Mouse (Mus musculus) CD4-positive helper T cell, adult 2 months (primary cell): ENCODE results near the gene Parp14.

Experiments
- DNase-seq: peaks from one replicate; pipeline ENCODE4 v3.0.0-alpha.2; 2012; ENCODE audit warnings: low read depth, missing footprints, low spot score

The Parp14 gene

DNA sequence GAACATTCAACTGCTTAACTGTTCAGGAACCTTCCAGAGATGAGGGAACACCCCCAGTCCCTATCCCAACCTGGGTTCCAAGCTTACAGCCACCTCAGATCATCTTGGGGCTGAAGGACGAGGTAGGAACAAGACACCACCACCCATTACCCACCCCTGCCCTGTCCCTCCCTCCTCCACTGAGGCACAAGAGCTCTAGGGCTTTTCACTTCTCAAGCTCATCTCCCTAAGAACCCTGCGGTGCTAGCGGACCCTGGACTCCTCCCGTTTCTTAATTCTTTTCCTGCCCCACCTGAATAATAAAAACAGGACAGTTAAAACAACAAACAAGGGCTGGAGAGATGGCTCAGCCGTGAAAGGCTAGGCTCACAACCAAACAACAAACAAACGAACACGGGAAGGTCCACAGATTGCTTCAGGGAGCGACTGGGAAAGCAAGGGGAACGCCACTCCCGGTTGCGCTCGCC, 730 bp downstream of the Parp14 start:
- peak; percentile 23 for DNase-seq

DNA sequence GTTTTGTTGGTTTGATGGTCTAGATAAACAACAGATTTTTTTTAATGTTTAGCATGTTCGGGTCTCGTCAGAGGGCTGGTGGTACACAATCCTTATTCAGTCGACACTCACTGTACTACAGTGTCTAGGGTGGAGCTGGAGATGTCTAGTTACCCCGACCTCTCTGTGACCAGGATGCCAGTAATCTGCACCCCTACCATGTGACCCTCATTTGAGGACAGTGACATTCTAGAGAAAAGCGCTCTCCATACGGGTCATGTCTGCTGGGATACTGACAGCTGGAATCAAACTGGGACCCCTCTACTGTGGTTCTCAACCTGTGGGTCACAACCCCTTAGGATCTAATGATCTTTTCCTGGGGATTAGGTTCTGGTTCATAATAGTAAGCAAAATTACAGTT, 1.7 kb downstream of the Parp14 start:
- DNase-seq: peak; percentile 16

DNA sequence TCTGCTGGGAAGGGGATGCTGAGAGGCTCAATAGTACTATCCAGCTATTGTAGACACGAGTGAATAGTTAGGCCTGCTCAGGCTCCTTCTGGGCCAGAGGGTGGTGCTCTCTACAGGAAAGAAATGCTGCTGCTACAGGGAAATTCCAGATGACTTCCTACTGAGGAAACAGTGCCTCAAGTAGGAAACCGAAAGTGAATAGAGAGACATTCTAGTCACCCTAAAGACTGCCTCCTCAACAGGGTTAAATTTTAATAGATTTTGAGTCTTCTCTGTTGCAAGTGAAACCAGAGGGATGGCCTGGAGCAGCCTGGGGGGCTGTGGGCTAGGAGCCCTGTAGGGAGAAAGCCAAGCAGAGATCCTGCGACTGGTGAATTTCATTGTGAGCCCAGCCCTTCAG, 2.2 kb downstream of the Parp14 start:
- peak; percentile 77 for DNase-seq

DNA sequence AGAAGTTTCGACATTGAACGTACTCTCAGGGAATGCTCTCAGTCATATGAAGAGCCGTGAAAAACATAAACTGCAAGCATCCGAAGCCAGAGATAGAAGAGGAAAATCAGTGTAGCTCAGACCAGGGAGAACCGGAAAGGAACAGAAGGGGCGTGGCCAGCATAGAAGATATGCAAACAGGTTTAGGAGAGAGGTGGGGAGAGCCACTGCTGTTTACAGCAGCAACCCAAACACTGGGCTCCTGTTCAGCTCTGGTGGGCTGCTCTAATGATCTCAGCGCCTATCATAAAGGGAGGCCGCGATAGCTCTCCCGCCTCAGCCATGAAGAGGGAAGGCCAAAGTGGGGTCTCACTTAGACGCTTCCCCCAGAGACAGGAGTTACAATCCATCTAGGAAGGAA, 3.6 kb downstream of the Parp14 start:
- DNase-seq: no peak

DNA sequence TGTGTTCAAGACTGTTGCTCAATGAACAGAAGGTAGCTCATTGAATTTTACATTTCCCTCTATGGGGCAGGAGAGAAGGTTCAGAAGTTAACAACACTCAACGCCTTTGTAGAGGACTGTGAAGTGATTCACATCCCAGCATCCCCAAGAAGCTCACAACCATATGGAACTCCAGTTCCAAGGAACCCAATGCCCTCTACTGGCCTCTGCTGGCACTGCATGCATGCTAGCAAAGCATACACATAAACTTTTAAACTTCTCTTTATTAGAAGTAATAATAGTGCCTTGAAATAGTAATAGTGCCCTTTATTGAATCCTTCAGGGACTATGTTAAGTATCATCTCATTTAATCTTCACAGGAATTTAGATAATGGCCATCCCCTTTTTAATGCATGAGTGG, 9.3 kb downstream of the Parp14 start:
- peak; percentile 15 for DNase-seq

DNA sequence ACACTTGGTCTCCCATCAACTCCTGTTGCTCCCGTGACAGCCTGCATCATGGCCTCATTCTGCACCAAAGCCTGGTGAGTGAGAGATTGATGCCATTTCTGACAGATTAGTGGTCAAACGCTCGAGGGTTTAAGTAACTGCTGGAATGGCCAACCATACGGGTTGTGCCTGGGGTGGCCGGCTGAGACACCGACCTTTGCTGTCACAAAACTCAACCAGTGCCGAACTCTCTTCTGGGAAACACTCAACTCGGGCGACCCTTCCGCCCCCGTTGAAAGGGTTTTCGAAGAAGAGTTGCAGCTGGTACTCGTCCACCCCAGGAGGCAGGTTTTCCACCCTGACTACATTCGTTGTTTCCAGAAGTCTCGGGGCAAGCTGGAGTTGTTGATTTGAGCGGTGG, 11.1 kb downstream of the Parp14 start:
- DNase-seq: no peak

DNA sequence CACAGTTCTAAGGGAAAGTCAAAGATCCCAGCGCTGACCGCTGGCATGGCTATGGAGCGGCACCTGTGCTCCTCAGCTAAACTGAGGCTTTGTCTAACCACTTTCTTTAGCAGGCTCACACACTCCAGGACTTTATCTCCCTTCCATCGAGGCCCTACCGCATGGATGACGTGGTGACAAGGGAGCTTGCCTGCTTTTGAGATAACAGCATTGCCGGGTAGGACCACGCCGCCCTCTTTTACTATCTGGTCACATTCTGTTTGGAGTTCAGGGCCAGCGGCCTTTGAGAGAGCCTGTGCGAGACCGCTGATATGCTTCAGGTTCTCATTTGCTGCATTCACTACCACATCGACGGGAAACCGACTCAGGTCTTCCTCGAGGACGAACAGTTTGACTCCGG, 14.6 kb downstream of the Parp14 start:
- no peak for DNase-seq

DNA sequence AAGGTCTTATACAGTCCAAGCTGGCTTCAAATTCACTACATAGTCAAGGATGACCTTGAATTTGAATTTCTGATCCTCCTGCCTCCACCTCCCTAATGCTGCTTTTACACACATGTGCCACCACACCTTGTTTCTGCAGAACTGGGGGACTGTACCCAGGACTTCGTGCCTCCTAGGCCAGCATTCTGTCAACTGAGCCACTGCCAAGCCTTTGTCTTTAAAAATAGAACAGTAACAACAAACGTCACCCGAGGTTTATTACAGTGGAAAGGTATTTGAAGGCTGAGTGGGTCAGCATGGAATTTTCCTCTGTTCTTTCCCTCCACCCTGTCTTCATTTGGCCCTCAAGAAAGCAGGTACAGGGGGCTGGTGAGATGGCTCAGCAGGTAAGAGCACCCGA, 15.5 kb downstream of the Parp14 start:
- no peak for DNase-seq

DNA sequence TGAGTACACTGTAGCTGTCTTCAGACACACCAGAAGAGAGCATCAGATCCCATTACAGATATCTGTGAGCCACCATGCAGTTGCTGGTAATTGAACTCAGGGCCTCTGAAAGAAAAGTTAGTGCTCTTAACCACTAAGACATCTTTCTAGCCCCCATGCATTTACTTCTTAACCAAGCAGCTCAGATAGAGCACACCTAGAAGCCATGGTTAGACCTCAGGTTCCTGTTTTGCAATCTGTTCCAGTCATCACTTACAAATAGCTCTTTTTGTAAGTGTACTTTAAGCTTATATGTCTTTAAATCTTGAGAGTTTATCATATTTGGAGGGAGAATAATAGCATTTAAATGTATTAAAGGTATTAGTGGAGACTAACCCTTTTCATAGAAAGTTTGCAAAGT, 24.2 kb downstream of the Parp14 start:
- no peak for DNase-seq

DNA sequence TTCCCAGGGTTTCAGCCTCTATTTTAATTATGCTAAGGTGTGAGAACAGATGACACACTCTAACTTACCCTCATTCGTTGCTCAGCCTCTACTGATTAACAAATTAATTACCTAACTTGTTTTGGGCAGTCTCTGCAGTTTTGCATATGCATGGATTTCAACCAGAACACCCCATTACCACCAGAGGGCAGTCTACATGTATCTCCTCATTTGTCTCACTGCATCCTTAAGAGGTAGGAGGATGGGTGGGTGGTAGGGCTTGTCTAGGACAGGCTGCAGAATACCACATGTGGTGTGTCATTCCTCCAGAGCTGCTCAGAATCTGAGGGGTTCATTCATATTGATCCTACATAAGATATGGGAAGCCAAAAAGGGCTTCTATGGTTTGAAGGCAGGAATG, 31.7 kb downstream of the Parp14 start:
- peak; percentile 61 for DNase-seq

DNA sequence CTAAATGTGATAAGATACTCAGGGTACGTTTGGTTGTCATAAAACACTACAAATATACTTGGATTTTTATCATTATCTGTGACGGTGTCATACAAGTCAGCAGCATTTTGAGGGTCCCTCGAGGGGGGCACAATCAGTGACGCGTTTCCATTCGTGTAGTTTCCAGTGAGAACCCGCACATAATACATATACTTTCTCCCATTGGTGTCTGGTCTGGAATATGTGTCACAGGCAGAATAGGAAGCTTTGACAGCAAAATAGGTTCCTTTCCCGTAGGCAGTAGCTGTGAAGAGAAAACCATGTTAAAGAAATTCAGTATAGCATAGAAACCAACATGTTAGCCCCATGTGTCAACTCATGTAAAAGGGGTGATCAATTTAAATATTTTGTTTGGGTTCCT, 36.7 kb downstream of the Parp14 start:
- no peak for DNase-seq

DNA sequence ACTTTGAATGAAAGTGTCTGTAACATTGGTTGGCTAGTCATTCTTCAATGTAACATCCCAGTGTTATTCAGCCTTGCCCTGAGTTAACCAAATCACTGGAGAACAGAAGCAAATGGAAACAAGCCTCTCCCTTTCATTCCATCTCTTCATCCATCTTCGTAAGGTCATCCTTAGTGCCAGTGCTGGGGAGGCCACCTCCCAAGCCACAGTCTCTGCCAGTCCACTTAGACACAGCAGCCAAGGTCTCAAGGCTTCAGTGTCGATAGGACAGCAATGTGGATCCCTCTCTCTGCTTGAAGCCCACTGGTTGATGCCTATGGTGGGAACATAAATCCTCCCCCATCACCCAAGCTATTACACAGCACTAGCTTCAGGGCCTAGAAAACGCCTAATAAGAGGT, 38.4 kb downstream of the Parp14 start:
- DNase-seq: no peak

DNA sequence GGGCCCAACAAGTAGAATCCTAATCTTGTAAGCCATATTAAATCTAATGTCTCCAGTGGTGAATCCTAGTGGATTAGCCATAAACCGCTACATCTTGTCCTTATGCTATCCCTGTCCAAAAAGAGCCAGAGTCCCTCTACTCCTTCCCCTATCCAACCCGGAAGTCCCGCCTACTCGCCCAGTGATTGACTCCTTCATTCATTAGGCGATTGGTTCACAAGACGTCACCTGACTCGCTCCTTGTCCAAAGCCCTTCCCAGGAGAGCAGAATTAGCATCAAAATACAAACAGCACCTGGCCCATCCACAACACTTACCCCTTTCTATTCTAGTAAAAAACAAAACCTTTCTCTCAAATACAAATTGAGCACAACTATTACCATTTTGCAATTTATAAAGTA, 41.3 kb downstream of the Parp14 start:
- no peak for DNase-seq

DNA sequence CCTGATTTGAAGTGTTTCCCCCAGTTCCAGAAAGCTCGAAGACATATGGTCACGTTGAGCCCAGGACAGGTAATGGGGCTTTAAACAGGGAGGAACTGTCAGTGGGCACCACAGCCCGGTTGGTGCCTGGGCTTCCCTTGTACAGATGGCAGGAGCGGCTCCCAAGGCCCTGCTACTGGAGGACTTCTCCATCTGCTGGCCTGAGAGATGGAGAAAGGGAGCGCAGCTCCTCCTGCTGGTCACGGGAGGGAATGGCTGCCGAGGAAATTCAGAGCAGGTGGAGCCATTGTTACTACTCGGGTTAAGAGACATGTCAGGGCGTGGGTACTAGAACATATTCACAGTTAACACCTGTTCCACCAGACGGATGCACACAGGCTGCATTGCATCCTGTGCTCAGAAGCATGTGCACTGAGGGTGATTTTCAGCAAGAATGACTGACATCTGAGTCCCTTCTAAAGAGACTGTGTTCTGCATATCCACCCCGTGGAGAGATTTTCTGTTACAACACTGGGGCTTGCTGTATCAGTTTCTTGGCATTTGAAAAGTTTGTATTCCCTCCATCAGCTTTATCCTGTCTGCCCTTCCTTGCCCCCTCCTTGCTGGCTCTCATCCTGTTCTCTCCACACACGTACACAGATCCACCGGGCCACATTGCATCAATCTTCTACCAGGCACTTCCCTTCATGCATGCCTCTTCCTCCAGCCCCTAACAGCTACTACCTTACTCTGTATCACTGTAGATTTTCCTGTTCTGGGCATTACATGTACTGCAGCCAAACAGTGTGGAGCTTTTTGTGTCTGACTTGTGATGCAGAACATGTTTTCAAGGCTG, 53.9 kb downstream of the Parp14 start:
- peak; percentile 76 for DNase-seq

DNA sequence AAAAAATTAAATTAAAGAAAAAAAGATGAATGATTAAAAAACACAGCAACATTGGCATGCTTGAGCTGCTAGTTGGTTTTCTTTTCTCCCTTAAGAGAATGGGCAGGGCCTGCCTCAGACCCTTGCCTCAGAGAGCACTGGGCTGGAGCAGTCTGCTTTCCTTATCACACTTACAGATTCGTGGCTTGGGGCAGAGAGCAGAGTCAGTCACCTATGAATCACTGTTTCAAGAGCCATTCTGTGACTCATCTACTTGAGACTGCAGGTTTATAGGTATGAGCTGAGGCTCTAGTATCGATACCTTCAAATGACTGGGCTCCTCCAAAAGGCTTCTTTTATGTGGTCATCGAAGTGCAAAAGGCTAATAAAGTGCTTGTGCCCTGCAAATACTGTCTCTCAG, 58.2 kb downstream of the Parp14 start:
- no peak for DNase-seq

DNA sequence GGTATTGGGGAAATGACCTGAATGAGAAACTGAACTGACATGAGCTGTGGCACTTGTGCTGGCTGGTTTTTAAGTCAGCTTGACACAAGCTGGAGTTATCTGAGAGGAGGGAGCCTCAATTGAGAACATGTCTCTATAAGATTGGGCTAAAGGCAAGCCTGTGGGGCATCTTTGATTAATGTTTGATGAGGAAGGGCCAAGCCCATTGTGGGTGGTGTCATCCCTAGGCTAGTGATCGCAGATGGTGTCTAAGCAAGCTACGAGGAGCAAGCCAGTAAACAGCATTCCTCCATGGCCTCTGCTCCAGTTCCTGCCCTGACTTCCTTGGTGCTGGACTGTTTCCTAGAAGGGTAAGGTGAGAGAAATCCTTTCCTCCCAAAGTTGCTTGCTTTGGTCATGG, 62.5 kb downstream of the Parp14 start:
- DNase-seq: no peak

DNA sequence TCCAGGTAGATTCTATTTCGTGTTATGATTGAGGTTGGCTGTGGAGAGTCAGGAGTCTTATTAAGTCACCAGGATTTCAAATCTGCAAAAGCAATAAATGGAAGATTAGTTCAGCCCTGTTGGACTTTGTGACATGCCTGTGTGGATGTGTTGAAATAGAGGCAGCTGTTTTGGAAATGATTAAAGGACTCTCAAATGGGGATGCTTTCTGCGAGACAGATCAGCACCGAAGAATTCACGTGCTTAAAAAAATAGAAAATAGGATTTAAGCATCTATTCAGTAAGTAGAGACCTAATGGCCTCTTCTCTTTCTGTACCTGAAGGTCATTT, 63.7 kb downstream of the Parp14 start:
- no peak for DNase-seq

DNA sequence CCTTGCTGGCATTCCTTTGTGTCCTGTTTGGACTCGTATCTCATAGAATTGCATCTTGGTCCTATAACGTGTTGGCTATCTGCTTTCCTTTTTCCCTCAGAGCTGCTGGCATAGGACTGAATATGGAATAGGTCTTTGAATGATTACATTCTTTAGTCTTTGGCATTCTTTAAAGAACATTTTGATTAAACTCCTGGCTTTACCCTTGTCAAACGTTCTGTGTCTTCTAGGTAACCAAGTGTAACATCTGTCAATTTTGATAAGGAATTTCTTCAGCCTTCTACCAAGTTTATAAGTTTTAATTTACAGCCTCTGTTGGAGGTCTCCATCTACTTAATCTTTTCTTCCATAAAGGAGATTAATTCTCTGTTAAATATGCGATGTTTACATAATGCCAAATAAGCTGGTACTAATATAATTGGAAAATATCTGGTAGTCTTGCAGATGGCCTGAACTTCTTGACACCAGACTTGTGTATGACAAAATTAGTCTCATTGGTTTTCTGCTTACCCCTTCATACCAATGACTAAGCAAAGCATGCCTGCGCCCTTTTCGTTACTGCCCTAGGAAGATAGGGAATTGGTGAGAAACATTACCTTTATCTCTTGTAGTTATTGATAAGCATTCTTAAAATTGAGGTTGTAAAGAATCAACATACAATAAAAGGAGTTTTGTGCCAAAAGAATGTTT, 64.2 kb downstream of the Parp14 start:
- no peak for DNase-seq

DNA sequence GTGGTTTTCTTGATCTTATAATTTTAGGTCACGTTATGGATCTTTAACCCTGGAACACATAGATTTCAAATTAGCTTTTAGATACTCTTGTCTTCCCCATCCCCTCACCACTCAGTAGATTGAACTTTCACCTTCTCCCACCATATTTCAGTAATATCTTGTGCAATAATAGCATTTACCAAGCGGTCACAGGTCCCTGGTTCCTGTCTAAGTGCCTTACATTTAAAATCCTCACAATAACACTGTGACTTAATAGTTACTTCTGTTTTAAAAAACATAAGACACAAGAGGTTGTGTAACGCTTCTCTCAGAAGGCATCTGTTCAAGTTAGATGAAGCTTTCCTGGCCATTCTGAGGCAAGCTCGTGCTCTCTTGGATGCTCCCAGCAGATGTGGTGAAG, 67.6 kb downstream of the Parp14 start:
- no peak for DNase-seq

DNA sequence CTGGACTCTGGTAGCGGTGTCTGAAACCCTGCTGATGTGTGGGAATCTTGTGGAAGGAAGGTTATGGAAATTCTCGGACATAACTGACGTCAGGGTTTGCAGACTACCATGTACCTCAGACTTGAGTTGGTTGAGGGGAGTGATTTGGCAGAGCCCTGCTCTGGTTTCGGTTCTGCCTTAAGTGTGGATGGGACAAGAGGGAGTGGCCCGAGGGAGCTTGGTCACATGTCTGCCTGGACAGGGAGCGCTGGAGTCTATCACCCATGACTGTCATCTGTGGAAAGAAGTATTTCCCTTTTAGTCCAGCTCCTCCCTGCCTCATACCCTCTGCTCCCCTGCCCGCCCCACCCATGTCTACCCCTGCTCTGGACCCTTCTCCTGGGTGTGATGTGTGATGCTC, 69.2 kb downstream of the Parp14 start:
- DNase-seq: no peak

DNA sequence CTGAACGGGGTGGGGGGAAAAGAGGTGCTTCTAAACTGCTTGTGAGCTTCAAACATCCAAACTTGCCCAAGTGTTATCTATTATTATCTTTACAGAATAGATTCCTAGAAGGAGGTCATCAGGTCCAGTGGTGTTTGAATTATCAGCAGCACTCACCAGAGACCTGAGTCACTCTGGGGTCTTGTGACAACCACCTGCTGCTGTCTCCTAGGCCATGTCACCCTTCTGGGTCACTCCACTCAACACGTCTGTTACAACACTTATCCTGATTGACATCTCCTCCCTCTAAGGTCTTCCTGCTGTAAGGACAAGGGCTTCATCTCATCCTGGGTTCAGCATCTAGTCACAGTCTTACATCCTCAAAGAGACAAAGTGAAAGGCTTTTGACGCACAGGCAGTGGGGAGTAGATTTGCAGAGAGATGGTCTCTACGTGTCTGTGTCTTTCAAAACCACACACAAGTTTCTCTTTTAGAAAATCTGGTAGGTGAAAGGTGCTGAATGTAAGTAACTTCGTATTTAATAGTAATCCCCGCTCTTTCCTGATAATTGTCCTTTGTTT, 79.3 kb downstream of the Parp14 start:
- peak; percentile 31 for DNase-seq

DNA sequence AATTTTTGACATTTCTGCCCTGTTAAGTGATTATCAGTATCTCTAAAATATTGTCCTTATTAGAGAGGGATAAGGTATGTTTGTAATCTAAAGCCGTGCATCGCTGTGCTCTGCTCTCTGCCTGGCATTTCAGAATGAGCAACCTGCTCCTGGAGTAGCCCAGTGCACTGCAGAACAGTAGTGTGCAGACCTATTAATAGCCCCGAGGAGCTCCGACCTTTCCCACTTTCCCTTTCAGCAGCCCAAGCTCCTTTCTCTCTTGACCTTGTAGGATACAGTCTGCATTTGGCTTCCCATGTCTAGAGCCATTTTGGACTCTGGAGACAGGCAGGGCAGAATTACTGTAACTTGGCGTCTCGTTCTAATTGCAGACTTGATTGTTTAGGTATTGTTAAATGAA, 83.0 kb downstream of the Parp14 start:
- DNase-seq: no peak

DNA sequence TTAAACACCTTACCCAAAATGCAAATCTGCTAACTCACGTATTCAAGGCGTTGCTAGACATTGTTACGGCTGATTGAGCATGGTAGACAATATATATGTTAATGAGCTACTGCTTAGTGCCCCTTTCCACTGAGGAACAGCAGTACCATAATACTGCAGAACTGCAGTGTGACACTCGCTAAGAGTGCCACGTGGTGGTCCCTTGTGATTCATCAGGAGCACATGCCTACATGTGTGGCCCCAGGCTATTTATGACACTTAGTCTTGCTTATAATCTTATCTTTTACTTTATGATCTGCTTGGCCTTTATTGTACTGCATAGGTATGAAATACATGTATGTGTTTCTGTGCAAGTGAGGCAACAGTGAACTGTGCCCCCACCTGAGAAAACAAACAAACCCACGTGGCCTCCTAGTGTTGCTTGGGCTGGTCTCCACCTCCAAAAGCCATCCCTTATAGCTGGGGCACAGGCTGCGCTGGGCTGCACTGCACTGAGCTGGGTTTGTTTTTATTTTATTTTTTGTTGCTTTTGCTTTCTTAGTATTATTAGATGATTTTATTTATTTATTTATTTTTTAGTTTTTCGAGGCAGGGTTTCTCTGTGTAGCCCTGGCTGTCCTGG, 83.7 kb downstream of the Parp14 start:
- no peak for DNase-seq
